Mouse (Mus musculus): ENCODE data around the gene Wdr90. TPM values are rescaled to one million over a fixed set of nuclear protein-coding genes. Genes with fewer than 3 reads are reported as not detected.

Wdr90 gene
- polyA plus RNA-seq, 1 experiment from 2014 or later: 25.7 TPM

GRCm38 (mm10) chr17:25828223-25828594, 33.1 kb downstream of the Wdr90 start:
- peaks cover 42% of the 10 kb centered on the region for H3K36me3 ChIP-seq (ENCODE audit: control insufficient read depth, insufficient read depth, low read length)
- no peak for ATAC-seq (replicated peaks; ENCODE audit: low FRiP score)
- H3K27me3 ChIP-seq (replicated peaks; ENCODE audit: control insufficient read depth, insufficient read depth, low read length): no peaks in the 10 kb centered on the region
- no peak overlapping the region; the same call in 1 of the 2 replicates for H3K9ac ChIP-seq (ENCODE audit: low read depth, low read length)
- no peaks in the 10 kb centered on the region for H3K9me3 ChIP-seq (ENCODE audit: control insufficient read depth, low read length)
- peak overlapping the region; percentile 99 for H3K4me2 ChIP-seq
- 84% methylated on average over 8 of the region's 8 CpGs for WGBS
- H3K27ac ChIP-seq (ENCODE audit: low read depth, low read length): peak overlapping the region; percentile 82
- H3K4me3 ChIP-seq (ENCODE audit: low read depth, low read length): peak overlapping the region; percentile 65
- DNase-seq (ENCODE audit: low spot score): no peak
- peaks cover 47% of the 10 kb centered on the region for H3K4me1 ChIP-seq (replicated peaks; ENCODE audit: control insufficient read depth, insufficient read depth, low read length)

- H3K4me3 ChIP-seq (ENCODE audit: low read depth, low read length): no peak overlapping the region
- 95% methylated on average over 22 of the region's 22 CpGs for WGBS
- no peaks in the 10 kb centered on the region for H3K27me3 ChIP-seq (replicated peaks; ENCODE audit: control insufficient read depth, insufficient read depth, low read length)
- H3K4me2 ChIP-seq: no peak overlapping the region; the same call in 1 of the 2 replicates
- H3K4me1 ChIP-seq (replicated peaks; ENCODE audit: control insufficient read depth, insufficient read depth, low read length): peaks cover 47% of the 10 kb centered on the region
- no peak overlapping the region for H3K9ac ChIP-seq (ENCODE audit: low read depth, low read length)
- ATAC-seq (replicated peaks; ENCODE audit: low FRiP score) (no peak), DNase-seq (ENCODE audit: low spot score) (no peak)
- H3K36me3 ChIP-seq (ENCODE audit: control insufficient read depth, insufficient read depth, low read length): peaks cover 42% of the 10 kb centered on the region
- no peaks in the 10 kb centered on the region for H3K9me3 ChIP-seq (ENCODE audit: control insufficient read depth, low read length)
- H3K27ac ChIP-seq (ENCODE audit: low read depth, low read length): 0 out of 2 replicates have a peak overlapping the region, but pooled peaks have one; percentile 82
Measured at GRCm38 (mm10) chr17:25827546-25828222, 33.6 kb downstream of the Wdr90 start.

GRCm38 (mm10) chr17:25827011-25827410, 34.3 kb downstream of the Wdr90 start:
- ATAC-seq (replicated peaks; ENCODE audit: low FRiP score) (no peak), DNase-seq (ENCODE audit: low spot score) (no peak)
- H3K9ac ChIP-seq (ENCODE audit: low read depth, low read length): no peak overlapping the region
- H3K4me2 ChIP-seq: no peak overlapping the region
- H3K36me3 ChIP-seq (ENCODE audit: control insufficient read depth, insufficient read depth, low read length): peaks cover 41% of the 10 kb centered on the region
- H3K4me3 ChIP-seq (ENCODE audit: low read depth, low read length): no peak overlapping the region
- peaks cover under 1% of the 10 kb centered on the region; the same call in 1 of the 2 replicates for H3K27me3 ChIP-seq (replicated peaks; ENCODE audit: control insufficient read depth, insufficient read depth, low read length)
- 94% methylated on average over 13 of the region's 13 CpGs for WGBS
- peaks cover 46% of the 10 kb centered on the region for H3K4me1 ChIP-seq (replicated peaks; ENCODE audit: control insufficient read depth, insufficient read depth, low read length)
- no peak overlapping the region for H3K27ac ChIP-seq (ENCODE audit: low read depth, low read length)
- H3K9me3 ChIP-seq (ENCODE audit: control insufficient read depth, low read length): no peaks in the 10 kb centered on the region

- H3K27ac ChIP-seq (ENCODE audit: low read depth, low read length): no peak overlapping the region
- peaks cover 33% of the 10 kb centered on the region for H3K36me3 ChIP-seq (ENCODE audit: control insufficient read depth, insufficient read depth, low read length)
- no peak overlapping the region for H3K9ac ChIP-seq (ENCODE audit: low read depth, low read length)
- no peaks in the 10 kb centered on the region for H3K9me3 ChIP-seq (ENCODE audit: control insufficient read depth, low read length)
- 93% methylated on average over 27 of the region's 27 CpGs for WGBS
- no peak overlapping the region for H3K4me2 ChIP-seq
- H3K4me3 ChIP-seq (ENCODE audit: low read depth, low read length): no peak overlapping the region
- H3K27me3 ChIP-seq (replicated peaks; ENCODE audit: control insufficient read depth, insufficient read depth, low read length): peaks cover 5% of the 10 kb centered on the region; the same call in 1 of the 2 replicates
- ATAC-seq (replicated peaks; ENCODE audit: low FRiP score): no peak
- peaks cover 37% of the 10 kb centered on the region for H3K4me1 ChIP-seq (replicated peaks; ENCODE audit: control insufficient read depth, insufficient read depth, low read length)
- no peak for DNase-seq (ENCODE audit: low spot score)
Measured at GRCm38 (mm10) chr17:25825984-25826570, 35.2 kb downstream of the Wdr90 start.

- H3K36me3 ChIP-seq (ENCODE audit: control insufficient read depth, insufficient read depth, low read length): peaks cover 25% of the 10 kb centered on the region
- no peaks in the 10 kb centered on the region for H3K9me3 ChIP-seq (ENCODE audit: control insufficient read depth, low read length)
- 84% methylated on average over 6 of the region's 6 CpGs for WGBS
- 0 out of 2 replicates have a peak overlapping the region, but pooled peaks have one; percentile 18 for H3K9ac ChIP-seq (ENCODE audit: low read depth, low read length)
- DNase-seq (ENCODE audit: low spot score) (no peak), ATAC-seq (replicated peaks; ENCODE audit: low FRiP score) (no peak)
- H3K4me2 ChIP-seq: peak overlapping the region; percentile 89
- peaks cover 31% of the 10 kb centered on the region for H3K4me1 ChIP-seq (replicated peaks; ENCODE audit: control insufficient read depth, insufficient read depth, low read length)
- peak overlapping the region; percentile 16; the same call in 1 of the 2 replicates for H3K27ac ChIP-seq (ENCODE audit: low read depth, low read length)
- peak overlapping the region; percentile 84 for H3K4me3 ChIP-seq (ENCODE audit: low read depth, low read length)
- H3K27me3 ChIP-seq (replicated peaks; ENCODE audit: control insufficient read depth, insufficient read depth, low read length): peaks cover 10% of the 10 kb centered on the region
Measured at GRCm38 (mm10) chr17:25825311-25825710, 36.0 kb downstream of the Wdr90 start.

- peaks cover 20% of the 10 kb centered on the region for H3K36me3 ChIP-seq (ENCODE audit: control insufficient read depth, insufficient read depth, low read length)
- ATAC-seq (replicated peaks; ENCODE audit: low FRiP score) (no peak; the same call in 1 of the 2 replicates), DNase-seq (ENCODE audit: low spot score) (no peak)
- peak overlapping the region; percentile 89 for H3K4me2 ChIP-seq
- no peaks in the 10 kb centered on the region for H3K9me3 ChIP-seq (ENCODE audit: control insufficient read depth, low read length)
- WGBS: 56% methylated on average over 17 of the region's 17 CpGs
- no peak overlapping the region for H3K27ac ChIP-seq (ENCODE audit: low read depth, low read length)
- peaks cover 23% of the 10 kb centered on the region for H3K4me1 ChIP-seq (replicated peaks; ENCODE audit: control insufficient read depth, insufficient read depth, low read length)
- peaks cover 18% of the 10 kb centered on the region for H3K27me3 ChIP-seq (replicated peaks; ENCODE audit: control insufficient read depth, insufficient read depth, low read length)
- peak overlapping the region; percentile 81 for H3K9ac ChIP-seq (ENCODE audit: low read depth, low read length)
- H3K4me3 ChIP-seq (ENCODE audit: low read depth, low read length): peak overlapping the region; percentile 84
Measured at GRCm38 (mm10) chr17:25824362-25825142, 36.7 kb downstream of the Wdr90 start.

- H3K27me3 ChIP-seq (replicated peaks; ENCODE audit: control insufficient read depth, insufficient read depth, low read length): peaks cover 29% of the 10 kb centered on the region
- no peaks in the 10 kb centered on the region for H3K9me3 ChIP-seq (ENCODE audit: control insufficient read depth, low read length)
- H3K36me3 ChIP-seq (ENCODE audit: control insufficient read depth, insufficient read depth, low read length): peaks cover 20% of the 10 kb centered on the region
- peaks cover 21% of the 10 kb centered on the region for H3K4me1 ChIP-seq (replicated peaks; ENCODE audit: control insufficient read depth, insufficient read depth, low read length)
- peak within 1 kb of the TSS; percentile 81 for H3K9ac ChIP-seq (ENCODE audit: low read depth, low read length)
- WGBS: under 1% methylated on average over 18 of the region's 18 CpGs
- peak within 1 kb of the TSS; percentile 57; the same call in 1 of the 2 replicates for H3K27ac ChIP-seq (ENCODE audit: low read depth, low read length)
- H3K4me2 ChIP-seq: peak within 1 kb of the TSS; percentile 89
- peak; percentile 70 for DNase-seq (ENCODE audit: low spot score)
- peak; percentile 76 for ATAC-seq (replicated peaks; ENCODE audit: low FRiP score)
- H3K4me3 ChIP-seq (ENCODE audit: low read depth, low read length): peak within 1 kb of the TSS; percentile 84
Measured at GRCm38 (mm10) chr17:25823452-25823851, 37.8 kb downstream of the Wdr90 start, which contains the start of gene Wdr24. TSS of gene Wdr24 (plus strand) at chr17:25823627.

GRCm38 (mm10) chr17:25818851-25819780, 42.2 kb downstream of the Wdr90 start:
- Histone ChIP-seq H3K4me1 (replicated peaks; ENCODE audit: control insufficient read depth, insufficient read depth, low read length) (peaks cover 2% of the 10 kb centered on the region), H3K36me3 (ENCODE audit: control insufficient read depth, insufficient read depth, low read length) (no peaks in the 10 kb centered on the region), H3K9me3 (ENCODE audit: control insufficient read depth, low read length) (no peaks in the 10 kb centered on the region), H3K27ac (ENCODE audit: low read depth, low read length) (no peak overlapping the region), H3K27me3 (replicated peaks; ENCODE audit: control insufficient read depth, insufficient read depth, low read length) (peaks cover 63% of the 10 kb centered on the region), H3K4me3 (ENCODE audit: low read depth, low read length) (peak overlapping the region; percentile 14), H3K4me2 (peak overlapping the region; percentile 37), H3K9ac (ENCODE audit: low read depth, low read length) (no peak overlapping the region)
- DNase-seq (ENCODE audit: low spot score): no peak
- no peak for ATAC-seq (replicated peaks; ENCODE audit: low FRiP score)
- 8% methylated on average over 46 of the region's 46 CpGs for WGBS
